Mouse (Mus musculus): Measurements from ENCODE around the gene Cdh4.

DNA sequence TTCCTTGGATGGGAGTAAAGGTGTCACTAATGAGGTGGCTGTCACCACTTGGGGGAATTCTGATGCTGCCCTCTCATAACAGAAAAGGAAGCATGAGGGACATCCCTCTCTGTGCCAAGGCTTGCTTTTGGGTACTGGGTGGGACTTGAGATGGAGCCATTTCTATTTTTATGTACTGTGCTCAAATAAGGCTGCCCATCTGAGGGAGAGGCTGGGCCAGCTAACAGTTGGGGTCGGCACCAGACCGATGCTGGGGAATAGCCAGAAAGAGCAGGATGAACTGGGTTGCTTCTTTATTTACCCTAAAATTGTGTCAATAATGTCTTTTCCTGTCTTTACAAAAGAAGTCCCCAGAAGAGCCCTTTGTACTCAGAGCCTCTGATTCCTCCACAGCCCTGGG, 17.4 kb downstream of the Cdh4 start:
- no peak for TF ChIP-seq POLR2A (IDR thresholded peaks at IDR 0.05; ENCODE audit: insufficient read length, low read depth)
- no peak for TF ChIP-seq MAX (IDR thresholded peaks at IDR 0.05; ENCODE audit: low read depth)
- no peak for TF ChIP-seq TCF12 (IDR thresholded peaks at IDR 0.05; ENCODE audit: insufficient read depth, poor library complexity, severe bottlenecking)
- no peak for TF ChIP-seq E2F4 (IDR thresholded peaks at IDR 0.05; ENCODE audit: insufficient read depth)
- TF ChIP-seq POLR2AphosphoS2 (IDR thresholded peaks at IDR 0.05; ENCODE audit: insufficient read length, low read depth), result no peak
- TF ChIP-seq REST (IDR thresholded peaks at IDR 0.05; ENCODE audit: insufficient read depth, insufficient read length), result no peak
- no peak for TF ChIP-seq MYOG (IDR thresholded peaks at IDR 0.05; ENCODE audit: control insufficient read depth in 1 of 3, insufficient read depth in 1 of 3, insufficient read length in 2 of 3, low read depth in 2 of 3)
- no peak for TF ChIP-seq MYOD1 (IDR thresholded peaks at IDR 0.05; ENCODE audit: control insufficient read depth in 1 of 3, insufficient read length in 2 of 3, low read depth in 2 of 3)

Measured in myocyte (in vitro differentiated cells).